ENCODE assay signal across 11 mouse cellular contexts in genomic region chr1:165705868-165706348, GRCm38 (mm10). TPM values are rescaled to one million over a fixed set of nuclear protein-coding genes. Genes with fewer than 3 reads are reported as not detected.
DNase-seq lines count a peak whose midpoint lies in the region; ATAC-seq lines count a peak whose summit lies in the region.
"Had no signal": no experiment of that assay in that cellular context is flagged by ENCODE, and none has a peak within 500 bp of the region (broad histone marks: within the 10 kb centered on the region; RNA-seq: fewer than 3 reads in every experiment).

No protein-coding gene starts in this region.

- no peak for DNase-seq in heart, postnatal 25 days (ENCODE audit: low spot score)
- DNase-seq in A20 (ENCODE audit: low read depth, low spot score) (peak; percentile 77), adipocyte (ENCODE audit: low spot score) (no peak)
- DNase-seq in retina, embryonic 14.5 days (ENCODE audit: low spot score) = no peak
- no peak for DNase-seq in cerebellum, adult 11 months
- DNase-seq: right cerebral cortex, adult 18-20 months had no signal

- peak overlapping the region; percentile 90 for H3K4me3 ChIP-seq in heart, embryonic 12.5 days
- H3K4me3 ChIP-seq in macrophage (ENCODE audit: inconsistent target) = peak overlapping the region; percentile 71

- ATAC-seq in heart, embryonic 12.5 days (ENCODE audit: insufficient number of reproducible peaks, low FRiP score) = no peak
- peak; percentile 14 for ATAC-seq in granulocyte monocyte progenitor cell, adult 5-6 weeks (replicated peaks; ENCODE audit: poor library complexity, severe bottlenecking)

- no peaks in the 10 kb centered on the region for H3K27me3 ChIP-seq in heart, embryonic 12.5 days (replicated peaks)

- H3K36me3 ChIP-seq in heart, embryonic 12.5 days = 0 out of 2 replicates have a peak, but pooled peaks cover 4% of the 10 kb centered on the region
- H3K36me3 ChIP-seq in macrophage (ENCODE audit: inconsistent target) = no peaks in the 10 kb centered on the region

- intact Hi-C loops in heart, postnatal 25 days (cut with DNase I) = loop anchor here (2.0 kb wide), 1 partner anchor 13 kb away; no protein-coding TSS in a partner anchor

- 40% methylated on average over 7 of the region's 7 CpGs for WGBS in heart, embryonic 12.5 days
- 26% methylated on average over 6 of the region's 7 CpGs for WGBS in macrophage (ENCODE audit: missing documents)

- peak overlapping the region; percentile 90 for H3K4me2 ChIP-seq in heart, embryonic 12.5 days

- H3K9ac ChIP-seq in heart, embryonic 12.5 days = peak overlapping the region; percentile 97
- H3K9ac ChIP-seq: liver, embryonic 14.5 days had no signal

- peak overlapping the region; percentile 97 for H3K27ac ChIP-seq in heart, embryonic 12.5 days (ENCODE audit: poor library complexity, severe bottlenecking)
- peak overlapping the region; percentile 79 for H3K27ac ChIP-seq in macrophage
- H3K27ac ChIP-seq: liver, embryonic 14.5 days had no signal

- H3K9me3 ChIP-seq in heart, embryonic 12.5 days (replicated peaks) = no peaks in the 10 kb centered on the region
- H3K9me3 ChIP-seq: G1E had no signal

- H3K79me2 ChIP-seq in macrophage (ENCODE audit: inconsistent target) = peaks cover 73% of the 10 kb centered on the region

- H3K4me1 ChIP-seq in heart, embryonic 12.5 days (replicated peaks) = peaks cover 76% of the 10 kb centered on the region

RNA-seq across cellular contexts. Expression of gene Rcsd1, which starts 3.6 kb away (rescaled TPM):
- 113 and 122 TPM in 2 replicates for polyA plus RNA-seq in heart, embryonic 12.5 days (2016; fragmentation: Nextera tagmentation; extraction: Ambion mirVana)
- total RNA-seq in heart, postnatal 25 days (2021) = 10 to 100 TPM; 79.6 to 81.5 TPM
- total RNA-seq in granulocyte monocyte progenitor cell, adult 5-6 weeks (2014; fragmentation: Nextera tagmentation) = 68.0 and 79.0 TPM in 2 replicates
- total RNA-seq in granulocyte monocyte progenitor cell, adult 5-6 weeks (2017) = 99.9 and 116 TPM in 2 replicates
- total RNA-seq in macrophage (2018; cell fraction: chromatin; rRNA removed) = 100 to 1,000 TPM in 13 of 26 experiments, 10 to 100 TPM in 13; 33.2 to 495 (median 91.1) TPM
- 100 to 1,000 TPM in 2 of 26 experiments, 10 to 100 TPM in 24; 28.4 to 135 (median 32.6) TPM for total RNA-seq in macrophage (2018; cell fraction: cytosol; rRNA removed)
- total RNA-seq in macrophage (2018; cell fraction: nucleus; rRNA removed) = 100 to 1,000 TPM in 13 of 26 experiments, 10 to 100 TPM in 13; 41.9 to 410 (median 106) TPM
- 32.5 to 46.6 TPM (median 34.4 TPM) in 3 replicates for polyA plus RNA-seq in macrophage (2018)

RNA-seq across cellular contexts. Expression of gene Creg1, which starts 57.6 kb away (rescaled TPM):
- polyA plus RNA-seq in heart, embryonic 12.5 days (2016; fragmentation: Nextera tagmentation; extraction: Ambion mirVana) = 94.9 and 109 TPM in 2 replicates
- 10 to 100 TPM; 64.4 to 68.6 TPM for total RNA-seq in heart, postnatal 25 days (2021)
- 133 and 240 TPM in 2 replicates for total RNA-seq in granulocyte monocyte progenitor cell, adult 5-6 weeks (2014; fragmentation: Nextera tagmentation)
- total RNA-seq in granulocyte monocyte progenitor cell, adult 5-6 weeks (2017) = 110 and 206 TPM in 2 replicates
- total RNA-seq in macrophage (2018; cell fraction: chromatin; rRNA removed) = 100 to 1,000 TPM in 3 of 26 experiments, 10 to 100 TPM in 23; 17.4 to 124 (median 36.1) TPM
- total RNA-seq in macrophage (2018; cell fraction: cytosol; rRNA removed) = 100 to 1,000 TPM; 262 to 745 (median 448) TPM
- 100 to 1,000 TPM in 25 of 26 experiments, 10 to 100 TPM in 1; 72.5 to 401 (median 197) TPM for total RNA-seq in macrophage (2018; cell fraction: nucleus; rRNA removed)
- polyA plus RNA-seq in macrophage (2018) = 629 to 1,120 TPM (median 845 TPM) in 3 replicates
